Mouse (Mus musculus) CD4-positive, CD25-positive, alpha-beta regulatory T cell, adult 2 months (primary cell): Measurements from ENCODE around the gene Zic2.

Experiments used
- DNase-seq: peaks from one replicate; pipeline ENCODE4 v3.0.0-alpha.2; 2012; ENCODE audit warnings: low read depth, low spot score

The Zic2 gene

DNA sequence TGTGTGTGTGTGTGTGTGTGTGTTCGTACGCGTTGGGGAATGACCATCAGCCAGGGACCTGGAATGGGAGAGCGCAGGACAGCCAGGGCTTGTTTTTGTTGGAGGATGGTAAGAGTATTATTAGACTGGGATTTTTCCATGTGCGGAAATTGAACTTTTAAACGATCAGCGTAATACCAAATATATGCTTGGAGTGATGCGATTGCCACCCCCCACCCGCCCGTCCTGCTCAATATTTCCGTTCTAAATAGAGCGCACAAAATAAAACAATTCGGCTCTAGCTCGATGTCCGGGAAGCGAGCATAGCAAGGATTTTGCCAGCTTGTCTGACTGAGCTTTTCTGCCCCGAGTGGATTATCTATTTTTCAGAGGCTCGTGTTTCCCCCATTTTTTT, 1.6 kb downstream of the Zic2 start:
- no peak for DNase-seq

DNA sequence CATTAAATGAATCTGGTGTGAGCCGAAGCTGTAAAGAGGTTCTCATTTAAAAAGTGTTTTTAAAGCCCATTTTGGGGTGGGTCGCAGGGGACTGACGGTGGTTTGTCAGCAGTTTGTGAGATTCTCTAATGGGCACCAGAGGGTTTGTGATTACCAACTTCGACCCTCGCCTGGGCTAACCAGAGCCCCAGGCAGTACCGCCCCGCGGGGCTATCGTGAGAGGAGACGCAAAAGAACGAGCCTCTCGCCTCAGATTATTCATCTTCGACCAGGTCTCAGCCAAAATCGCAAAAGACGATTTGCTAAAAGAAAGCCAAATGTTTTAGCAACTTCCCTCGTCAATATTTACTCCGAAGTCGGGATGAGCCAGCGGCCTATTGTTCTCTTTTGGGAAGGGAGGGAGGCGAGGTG, 2.0 kb downstream of the Zic2 start:
- DNase-seq: peak; percentile 9

DNA sequence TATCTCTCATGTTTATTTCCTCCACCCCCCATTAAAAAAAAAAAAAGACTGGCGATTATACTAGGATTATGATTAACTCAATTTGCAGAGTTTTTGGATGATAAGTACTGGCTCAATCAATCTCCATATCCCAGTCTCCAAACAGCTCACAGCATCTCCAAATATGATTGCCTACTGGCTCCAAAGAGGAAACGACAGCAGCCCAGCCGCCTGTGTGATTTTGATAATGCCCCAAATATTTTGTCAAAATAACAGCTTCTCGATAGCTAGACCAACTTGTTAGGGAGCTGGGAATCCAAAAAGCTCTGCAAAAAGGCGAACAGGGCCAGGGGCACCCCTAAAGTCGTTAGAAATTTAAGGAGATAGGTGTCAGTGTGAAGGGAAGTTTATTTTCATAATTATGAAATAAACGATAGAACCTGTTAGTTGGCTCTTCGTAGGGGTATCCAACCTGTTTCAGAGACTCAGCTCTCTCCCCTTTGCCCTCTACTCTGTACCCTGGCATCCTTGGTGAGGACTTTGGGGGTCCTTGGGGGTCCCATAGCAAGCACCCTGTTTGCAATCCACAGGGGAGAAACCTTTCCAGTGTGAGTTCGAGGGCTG, 2.8 kb downstream of the Zic2 start:
- no peak for DNase-seq

DNA sequence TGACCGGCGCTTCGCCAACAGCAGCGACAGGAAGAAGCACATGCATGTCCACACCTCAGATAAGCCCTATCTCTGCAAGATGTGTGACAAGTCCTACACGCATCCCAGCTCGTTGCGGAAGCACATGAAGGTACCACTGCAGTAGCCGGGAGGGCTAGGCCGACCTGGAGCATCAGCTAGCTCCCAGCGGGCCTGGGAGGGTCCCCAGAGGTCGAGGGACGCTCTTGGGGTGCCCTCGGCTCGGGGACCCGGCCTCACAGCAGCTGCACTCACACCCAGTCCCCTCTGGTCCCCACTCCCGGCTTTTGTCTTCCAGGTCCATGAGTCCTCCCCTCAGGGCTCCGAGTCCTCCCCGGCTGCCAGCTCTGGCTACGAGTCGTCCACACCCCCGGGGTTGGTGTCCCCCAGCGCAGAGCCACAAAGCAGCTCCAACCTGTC, 3.4 kb downstream of the Zic2 start:
- peak; percentile 28 for DNase-seq

DNA sequence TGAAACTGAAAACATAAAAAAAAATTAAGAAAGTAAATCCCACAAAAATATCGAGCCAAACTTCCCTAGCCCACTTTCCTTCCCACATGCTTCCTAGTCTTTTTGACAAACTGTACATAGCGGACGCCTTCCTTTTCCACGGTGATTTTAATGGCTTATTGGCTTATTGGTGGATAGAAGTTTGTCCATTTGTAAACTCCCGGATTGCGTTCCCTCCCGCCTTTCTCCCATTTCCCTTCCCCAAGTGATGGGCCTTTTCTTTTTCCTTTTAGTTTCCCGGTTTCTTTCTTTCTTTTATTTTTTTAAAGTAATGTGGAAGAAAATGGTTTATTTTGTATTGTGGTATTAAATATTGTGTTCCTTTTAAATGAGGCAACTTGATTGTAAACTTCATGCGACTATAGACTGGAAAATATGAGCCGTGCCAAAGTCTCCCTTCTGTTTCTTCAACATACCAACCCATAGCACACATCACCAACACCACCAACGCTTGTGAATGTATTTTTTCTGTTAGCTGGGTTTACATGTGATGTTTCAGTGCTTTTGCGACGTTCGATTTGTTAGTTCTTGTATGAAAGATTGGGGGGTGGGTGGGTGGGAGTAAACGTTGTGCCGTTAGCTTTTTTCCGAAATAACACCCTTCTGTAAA, 4.3 kb downstream of the Zic2 start:
- DNase-seq: no peak

DNA sequence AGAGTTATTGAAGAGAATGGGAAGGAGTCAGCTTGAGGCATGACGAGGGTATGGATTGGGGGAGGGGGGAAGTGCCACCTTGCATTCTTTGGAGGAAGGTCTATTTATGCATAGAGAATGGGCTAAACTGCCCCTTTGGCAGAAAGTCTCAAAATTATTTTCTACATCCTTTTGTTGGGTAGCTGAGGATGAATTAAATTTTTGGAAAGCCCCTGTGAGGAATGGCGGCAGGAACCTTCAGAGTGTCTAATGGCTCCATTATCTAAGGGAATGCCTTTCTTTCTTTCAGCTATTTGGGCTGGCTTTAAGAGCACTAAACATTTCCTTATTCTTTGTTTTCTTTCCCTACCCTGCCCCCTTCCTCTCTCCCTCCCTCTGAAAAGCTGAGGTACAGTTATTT, 5.1 kb downstream of the Zic2 start:
- DNase-seq: no peak

DNA sequence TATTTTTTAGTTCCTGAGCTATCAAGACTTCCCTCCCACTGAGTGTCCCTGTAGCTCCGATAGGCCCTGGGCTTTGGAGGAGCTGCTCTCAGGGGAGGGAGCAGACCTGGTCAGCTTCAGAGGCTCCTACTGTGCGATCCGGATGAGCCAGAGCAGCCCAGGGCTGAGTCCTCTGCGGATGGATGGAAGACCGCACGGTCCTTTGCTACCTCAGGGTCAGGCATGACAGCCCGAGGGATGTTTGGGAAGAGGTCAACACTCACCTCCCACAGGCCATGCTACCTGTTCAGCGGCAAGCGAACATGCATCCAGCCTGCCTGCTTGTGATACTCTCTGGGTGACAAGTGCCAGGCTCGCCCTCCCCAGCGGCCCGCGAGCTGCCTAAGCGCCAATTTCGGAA, 5.9 kb downstream of the Zic2 start:
- DNase-seq: no peak

DNA sequence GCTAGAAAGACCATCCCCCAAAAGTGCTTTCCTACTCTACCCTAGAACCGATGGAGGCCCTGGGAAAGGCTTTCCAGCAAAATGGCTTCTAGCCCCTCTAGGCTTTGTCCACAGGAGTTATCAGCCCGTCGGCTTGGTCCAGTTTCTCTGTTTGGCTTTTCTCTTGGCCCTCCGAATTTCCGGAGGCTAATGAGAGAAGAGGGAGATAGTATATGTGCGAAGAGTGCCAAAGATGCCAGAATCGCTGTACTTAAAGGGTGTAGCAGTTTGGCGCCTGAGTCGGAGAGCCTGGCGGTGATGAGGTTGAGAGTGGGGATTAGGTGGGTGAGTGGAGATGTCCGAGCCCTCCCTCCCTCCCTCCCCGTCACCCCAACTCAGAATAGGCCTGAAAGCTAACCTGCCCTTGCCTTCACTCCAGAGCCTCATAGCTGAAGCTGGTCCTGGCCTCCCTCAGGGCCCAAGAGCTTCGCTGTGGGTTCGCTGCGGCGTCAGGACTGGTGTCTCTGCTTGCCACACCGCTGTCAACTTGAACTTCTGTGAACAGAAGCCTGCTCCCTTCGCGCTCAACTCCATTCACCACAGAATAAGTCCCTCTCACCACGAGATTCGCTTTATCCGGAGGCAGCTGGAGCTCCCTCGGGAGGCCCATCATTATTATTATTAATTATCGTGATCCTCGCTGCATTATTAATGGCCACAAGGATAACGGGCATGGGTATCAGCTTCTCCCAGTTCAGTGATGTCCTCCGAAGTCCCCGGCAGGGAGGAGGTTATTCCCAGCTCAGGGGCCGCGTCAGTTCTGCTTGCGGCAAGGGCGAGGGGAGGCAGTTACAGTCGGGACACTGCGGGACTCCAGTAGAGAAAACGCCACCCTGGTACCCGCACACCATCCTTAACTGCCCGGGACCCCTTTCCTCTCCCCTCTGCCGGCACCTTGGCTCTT, 7.1 kb downstream of the Zic2 start:
- peak; percentile 15 for DNase-seq

DNA sequence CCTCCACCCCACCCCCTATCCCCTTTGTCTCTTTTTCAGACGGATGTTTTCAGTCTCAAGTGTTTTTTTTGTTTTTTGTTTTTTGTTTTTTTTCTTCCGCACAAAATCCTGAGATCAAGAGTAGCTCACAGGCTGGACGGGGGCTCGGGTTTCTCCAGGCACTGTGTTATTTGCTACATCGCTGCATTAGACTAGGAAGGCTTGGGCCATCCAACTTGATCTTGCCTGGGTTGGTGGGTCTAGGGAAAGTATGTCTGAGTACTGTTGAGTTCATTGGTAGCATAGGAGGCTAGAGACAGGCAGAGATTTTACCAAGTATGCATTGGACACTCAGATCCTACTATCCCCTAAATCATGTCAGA, 7.8 kb downstream of the Zic2 start:
- no peak for DNase-seq

DNA sequence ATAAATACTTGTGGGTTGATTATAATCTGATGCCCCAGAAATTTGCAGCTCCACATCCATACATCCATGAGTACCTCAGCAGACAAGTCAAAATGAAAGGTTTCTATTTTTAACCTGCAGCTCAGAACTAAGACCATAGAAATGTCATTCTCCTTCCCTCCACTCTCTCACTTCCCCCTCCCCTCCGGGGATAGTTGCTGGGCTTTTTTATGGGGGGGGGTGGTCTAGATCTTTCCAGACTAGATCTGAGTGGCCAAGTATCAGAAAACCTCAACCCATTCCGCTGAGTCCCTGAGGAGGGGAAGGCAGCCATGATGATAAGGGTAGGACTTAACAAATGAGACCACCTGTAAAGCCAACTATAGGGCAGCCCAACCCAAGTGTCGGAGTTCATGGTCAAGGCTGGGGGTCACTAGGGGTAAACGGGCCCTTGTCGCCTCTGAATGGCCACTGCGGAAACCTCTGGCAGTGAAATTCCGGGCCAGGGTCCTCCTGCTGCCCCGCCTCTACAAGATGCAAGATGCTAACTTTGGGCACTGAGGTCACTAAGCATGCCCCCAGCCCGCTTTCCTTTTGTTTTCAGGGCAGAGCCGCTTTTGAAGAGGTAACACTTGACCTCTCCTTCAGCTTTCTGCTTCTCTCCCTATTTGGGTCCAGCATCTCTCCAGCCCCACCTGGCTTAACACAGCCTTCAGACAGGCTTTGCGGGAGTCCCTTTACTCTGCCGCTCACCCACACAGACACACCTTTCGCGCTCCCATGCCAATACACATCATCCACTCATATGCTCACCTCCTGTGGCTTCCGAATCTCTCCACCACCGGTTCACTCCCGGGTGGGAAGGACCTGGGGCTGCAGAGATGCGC, 8.6 kb downstream of the Zic2 start:
- DNase-seq: no peak

DNA sequence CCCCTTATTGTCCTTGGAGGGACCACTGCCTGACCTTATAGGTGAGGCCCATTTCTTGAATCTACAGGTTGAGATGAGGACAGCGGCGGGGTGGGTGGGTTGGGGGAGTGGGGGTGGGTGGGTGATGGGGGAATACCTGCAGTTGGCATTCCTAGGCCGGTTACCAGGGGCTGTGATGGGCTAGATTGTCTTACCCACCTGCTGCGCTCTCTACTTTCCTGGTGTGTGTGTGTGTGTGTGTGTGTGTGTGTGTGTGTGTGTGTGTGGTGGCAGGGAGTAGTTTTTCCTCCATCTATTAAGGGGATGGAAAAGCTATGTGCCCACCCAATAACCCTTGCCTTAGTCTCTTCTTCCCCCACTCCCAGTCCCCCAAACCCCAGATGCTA, 9.2 kb downstream of the Zic2 start:
- no peak for DNase-seq

DNA sequence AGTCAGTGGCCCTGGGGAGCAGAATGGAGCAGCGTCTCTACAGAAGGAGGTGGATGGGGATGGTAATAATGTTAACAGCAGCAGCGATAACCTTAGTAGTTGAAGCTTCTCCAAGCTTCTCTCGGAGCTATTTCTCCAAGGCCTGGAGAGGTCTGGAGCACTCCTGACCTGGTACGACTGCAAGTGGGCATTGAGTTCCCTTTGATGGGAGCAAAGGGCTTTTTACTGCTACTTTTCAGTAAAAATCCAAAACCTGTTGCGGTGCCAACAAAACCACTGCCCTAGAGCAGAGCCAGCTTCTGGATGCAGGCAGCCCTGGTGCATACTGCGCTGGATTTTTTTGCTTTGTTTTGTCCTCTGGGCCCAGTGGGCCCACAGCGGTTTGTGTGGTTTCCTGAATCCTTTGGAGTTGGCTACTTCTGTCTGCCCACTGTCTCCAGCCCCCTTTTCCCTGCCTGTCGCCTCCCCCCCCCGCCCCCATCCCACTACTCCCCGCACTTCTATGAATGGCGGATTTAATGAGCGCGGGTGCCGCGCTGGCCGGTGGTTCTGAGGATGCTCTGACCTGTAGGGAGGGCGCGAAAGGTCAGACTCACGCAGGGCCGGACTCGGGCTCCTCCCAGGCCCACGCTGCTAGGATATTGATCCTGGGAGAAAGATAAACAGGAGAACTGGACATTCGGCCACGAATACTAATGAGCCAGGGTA, 9.8 kb downstream of the Zic2 start:
- no peak for DNase-seq

DNA sequence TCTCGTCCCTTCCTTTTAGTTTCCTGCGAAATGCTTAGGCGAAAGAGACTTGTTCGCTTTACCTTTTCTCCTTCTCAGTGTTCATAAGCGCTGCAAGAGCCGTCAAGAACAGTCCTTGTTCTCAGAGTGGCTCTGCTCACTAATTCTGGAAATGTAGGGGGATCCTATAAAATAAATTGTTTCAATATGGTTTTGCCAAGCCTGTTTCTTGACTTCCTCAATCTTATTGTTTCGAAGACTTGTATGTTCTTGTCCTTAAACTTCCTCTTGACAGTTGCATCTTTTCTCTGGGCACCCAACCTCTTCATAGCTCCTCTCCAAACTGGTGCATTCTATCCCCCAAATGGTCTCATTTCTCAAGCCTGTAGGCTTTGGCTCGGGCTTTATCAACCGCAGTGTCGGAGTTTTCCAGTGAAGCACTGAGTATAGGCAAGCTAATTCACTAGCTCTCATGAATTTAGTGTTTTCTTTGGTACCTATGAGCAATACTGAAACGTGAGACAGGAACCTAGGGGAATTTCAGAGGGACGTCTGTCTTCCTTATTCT, 10.5 kb downstream of the Zic2 start:
- no peak for DNase-seq

DNA sequence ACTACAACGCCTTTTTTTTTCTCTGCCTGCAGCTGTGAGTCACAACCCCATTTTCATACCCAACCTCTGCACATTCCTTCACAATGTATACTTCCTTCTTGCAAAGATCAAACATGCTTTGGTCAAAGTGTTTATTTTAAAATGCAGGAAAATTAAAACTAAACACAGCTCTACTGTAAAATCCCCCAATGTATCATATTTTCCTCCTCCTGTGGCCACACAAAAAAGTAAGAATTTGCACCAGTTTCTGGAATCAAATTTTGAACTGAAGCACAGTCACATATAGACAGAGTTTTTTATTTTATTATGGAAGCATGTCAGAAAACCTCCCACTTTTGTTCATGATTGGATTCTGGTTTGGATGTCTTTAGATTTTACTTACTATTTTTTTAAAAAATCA, 11.4 kb downstream of the Zic2 start:
- no peak for DNase-seq

DNA sequence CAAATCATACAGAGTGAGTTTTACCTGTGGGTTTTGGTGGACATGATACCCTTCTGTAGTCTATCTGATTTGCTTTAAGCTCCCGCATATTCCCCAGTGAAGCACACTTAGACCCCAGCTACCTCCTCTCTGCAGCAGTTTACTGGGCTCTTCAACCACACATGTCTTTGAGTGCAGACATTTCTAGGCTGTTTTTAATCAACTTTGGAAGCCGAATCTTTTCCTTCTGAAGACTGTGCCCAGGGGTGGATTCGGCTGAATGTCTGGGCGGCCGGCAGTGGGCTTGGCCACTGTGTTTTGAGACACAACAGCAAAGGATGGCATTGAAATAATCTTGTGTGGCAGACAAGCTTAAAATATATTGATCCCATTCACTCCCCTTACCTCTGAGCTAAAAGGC, 12.1 kb downstream of the Zic2 start:
- no peak for DNase-seq

DNA sequence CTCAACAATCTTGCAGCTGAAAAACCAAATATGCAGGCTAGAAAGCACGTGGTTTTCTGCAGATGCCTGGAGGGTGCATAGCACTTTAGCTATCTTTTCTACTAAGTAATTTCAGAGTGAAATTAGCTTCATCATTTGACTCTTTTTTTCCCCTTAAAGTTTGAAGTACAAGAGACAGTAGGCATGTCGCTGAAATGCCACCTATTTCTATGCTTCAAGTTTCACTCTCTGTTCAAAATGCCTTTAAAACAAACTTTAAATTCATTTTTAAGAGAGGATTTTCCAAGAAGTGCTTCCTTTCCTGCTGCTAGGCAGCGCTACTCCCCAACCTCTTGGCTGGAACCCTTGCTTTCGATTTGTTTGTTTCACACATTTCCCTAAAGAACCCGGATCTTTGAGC, 13.8 kb downstream of the Zic2 start:
- DNase-seq: peak; percentile 6

DNA sequence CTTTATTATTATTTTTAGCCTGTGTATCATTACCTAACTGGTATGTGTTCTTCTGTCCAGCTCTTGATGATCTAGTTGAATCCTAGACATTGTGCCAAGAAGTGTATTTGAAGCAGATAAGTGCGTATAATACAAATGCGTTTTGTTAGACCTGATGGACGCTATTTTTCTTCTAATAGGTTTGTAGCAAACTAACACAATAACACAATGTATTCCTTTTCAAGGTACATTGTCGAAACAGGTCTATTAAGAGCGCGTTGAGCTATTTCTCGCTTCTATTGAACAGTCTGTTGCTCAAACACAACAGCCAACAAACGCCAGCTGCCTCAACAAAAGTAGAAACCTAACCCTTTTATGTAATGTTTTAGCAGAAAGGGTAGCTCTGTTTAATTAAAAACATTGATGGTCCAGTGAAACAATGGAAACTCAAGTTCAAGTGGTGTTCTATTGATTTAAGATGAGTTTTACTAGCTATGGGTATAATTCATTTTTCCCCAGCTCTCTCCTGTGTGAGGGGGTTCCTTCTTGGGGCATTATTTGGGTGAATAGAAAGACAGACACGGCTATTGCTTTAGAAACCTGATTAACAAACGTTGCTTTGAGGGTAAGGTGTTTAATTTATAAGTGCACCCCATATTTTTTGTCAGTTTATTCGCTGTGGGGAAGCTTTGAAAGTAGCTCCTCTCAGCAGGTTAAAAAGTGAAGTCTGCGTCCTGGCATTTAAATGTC, 14.6 kb downstream of the Zic2 start:
- peak; percentile 7 for DNase-seq

DNA sequence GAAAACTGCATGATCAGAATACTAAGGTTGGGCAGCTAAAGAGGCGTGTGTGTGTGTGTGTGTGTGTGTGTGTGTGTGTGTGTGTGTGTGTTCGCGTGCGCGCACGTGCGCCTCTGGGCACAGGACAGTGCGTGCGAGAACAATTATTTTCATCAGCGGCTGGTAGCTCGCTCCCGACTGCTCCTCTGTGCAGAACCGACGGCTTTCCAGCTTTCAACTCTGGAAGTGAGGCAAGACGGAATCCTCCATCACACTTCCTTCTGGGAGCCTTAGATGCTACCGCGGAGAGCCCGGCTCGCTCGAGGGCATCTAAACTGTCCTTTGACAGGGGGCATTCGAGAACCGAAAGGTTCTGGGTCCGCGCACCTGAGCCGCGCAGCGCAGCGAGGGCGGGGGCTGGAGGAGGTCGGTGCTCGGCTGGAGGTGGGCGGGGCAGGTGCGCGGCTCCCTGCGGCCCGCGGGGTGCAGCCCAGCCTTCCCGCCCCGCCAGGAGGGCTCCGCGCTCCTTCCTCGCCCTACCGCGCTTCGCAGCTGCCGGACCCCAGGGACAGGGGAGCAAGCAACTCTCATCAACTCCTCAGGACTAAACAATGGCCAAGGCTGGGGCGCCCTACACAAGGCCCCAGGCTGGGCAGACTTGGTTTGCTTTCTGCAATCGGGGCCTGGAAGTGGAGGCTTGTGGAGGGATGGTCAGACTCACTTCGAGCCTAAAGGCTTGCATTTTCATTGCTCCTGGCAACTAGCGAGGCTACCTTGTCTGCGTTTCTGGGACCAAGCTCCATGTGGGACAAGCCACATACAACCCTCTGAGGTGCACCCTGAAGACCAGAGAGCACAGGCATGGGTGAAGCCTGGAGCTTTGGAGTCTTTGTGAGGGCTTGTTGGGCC, 15.4 kb downstream of the Zic2 start, which contains the start of gene Gm10837:
Gm10837 (plus strand) TSS at position 146 of the 888 bp plus-strand sequence.
- DNase-seq: peak; percentile 31

DNA sequence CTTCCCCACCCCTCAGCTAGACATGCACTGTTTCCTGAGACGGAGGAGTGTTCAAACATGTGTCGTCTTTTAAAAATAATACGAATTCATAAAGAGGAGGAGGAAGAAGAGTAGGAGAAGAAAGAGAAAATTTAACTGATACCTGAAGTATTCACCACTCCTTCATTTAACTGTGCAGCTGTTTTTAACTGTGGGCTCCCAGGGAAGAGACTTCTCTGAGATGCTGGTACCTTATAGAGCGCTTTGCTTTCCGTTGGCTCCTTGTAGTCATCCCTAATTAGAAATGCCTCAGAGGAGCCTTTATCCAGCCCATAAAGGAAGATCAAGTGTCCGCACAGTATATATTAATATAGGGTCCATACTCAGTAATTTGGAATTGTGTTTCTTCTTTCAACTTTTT, 16.3 kb downstream of the Zic2 start:
- no peak for DNase-seq
